Mouse (Mus musculus) layer of hippocampus, adult 8-10 months (tissue): ENCODE data around the gene Isyna1. TPM values are rescaled to one million over a fixed set of nuclear protein-coding genes. Genes with fewer than 3 reads are reported as not detected.
"Not testable (repeated sequence)": the region's sequence is repeated elsewhere in the genome, so short reads cannot be mapped to it uniquely, and the experiment has no call there.

Experiments
- DNase-seq, 2 experiments: peaks; one replicate each; pipeline ENCODE4 v3.0.0; 2022; ENCODE audit warnings: low spot score in 2 of 2
- total RNA-seq, 4 experiments: library from RNA; stranded (reverse); gene quantifications; 2 replicates each; pipeline ENCODE4 v1.2.4; 2022

The Isyna1 gene
- total RNA-seq, 4 experiments from 2014 or later = 42.8 to 55.9 (median 51.8) TPM

DNA sequence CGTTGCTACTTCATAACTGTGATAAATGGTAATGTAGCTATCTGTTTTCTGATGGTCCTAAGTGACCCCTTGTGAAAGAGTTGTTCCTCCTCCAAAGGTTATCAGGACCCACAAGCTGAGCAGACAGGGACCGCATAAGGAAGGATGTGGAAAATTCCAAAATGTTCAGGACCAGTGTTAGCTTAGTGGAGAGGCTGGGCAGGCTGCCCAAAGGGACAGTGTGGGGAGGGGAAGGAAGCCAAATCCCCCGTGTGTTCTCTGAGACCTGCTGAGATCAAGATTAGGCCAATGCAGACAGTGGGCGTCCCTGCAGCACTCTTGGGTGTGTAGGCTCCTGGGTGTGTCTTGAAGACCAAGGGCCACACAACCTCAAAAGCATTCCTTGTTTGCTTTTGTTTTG lies 19.3 kb upstream of the Isyna1 start:
- DNase-seq = no peak

DNA sequence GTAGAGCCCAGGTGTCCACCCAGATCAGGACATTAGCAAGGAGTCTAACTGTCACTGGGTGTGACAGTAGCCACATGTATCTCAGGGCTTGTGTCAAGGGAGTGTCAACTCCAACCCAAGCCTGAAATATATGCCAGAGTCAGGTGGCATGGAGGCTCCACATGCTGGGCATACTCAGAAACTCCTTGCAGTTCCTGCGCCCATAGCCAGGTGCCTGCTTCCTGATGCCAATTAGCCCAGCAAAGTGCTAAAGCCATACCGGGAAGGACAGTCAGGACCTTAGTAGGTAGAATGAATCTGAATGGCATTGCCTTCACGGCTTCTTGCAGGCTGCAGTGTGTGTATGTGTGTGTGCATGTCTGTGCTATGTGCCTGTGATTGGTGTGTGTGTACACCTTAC lies 17.0 kb upstream of the Isyna1 start:
- no peak for DNase-seq

DNA sequence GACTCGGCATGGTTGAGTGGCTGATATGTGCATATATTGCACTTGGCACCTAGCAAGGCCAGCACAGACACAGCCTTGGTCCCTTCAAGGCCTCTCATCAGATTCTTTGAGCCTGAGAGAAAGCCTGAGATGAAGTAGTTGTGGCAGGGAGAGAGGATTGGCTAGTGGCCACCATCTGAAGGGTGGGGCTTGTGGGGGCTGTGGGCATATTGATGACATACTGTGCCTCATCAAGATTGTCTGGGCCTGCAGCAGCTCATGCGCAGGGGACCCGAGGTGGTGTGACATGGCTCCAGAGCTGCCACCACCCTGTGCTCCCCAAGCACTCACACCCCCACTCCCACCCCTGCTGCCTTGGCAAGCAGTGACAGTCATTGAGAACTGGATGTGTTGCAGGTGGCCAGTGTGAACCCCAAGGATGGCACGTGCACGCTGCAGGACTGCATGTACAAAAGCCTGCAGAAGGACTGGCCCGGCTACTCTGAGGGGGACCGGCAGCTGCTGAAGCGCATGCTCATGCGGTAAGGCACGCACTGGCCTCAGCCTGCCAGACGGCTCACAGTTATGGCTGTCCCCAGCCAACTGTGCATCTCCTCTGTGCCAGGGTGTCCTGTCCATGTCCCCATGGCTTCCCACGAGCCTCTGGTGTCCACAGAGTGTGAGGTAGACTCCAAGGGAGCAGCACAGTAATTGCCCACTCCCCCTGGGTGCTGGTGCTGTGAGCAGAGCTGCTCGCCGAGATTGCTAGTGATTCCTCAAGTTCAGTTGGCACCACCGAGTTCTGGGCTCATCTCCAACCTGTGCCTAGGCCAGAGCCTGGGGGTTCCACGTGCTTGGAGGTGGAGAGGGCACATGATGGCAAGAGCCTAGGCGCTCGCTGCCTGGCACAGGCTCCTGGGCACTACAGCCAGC lies 10.4 kb upstream of the Isyna1 start:
- no peak for DNase-seq

DNA sequence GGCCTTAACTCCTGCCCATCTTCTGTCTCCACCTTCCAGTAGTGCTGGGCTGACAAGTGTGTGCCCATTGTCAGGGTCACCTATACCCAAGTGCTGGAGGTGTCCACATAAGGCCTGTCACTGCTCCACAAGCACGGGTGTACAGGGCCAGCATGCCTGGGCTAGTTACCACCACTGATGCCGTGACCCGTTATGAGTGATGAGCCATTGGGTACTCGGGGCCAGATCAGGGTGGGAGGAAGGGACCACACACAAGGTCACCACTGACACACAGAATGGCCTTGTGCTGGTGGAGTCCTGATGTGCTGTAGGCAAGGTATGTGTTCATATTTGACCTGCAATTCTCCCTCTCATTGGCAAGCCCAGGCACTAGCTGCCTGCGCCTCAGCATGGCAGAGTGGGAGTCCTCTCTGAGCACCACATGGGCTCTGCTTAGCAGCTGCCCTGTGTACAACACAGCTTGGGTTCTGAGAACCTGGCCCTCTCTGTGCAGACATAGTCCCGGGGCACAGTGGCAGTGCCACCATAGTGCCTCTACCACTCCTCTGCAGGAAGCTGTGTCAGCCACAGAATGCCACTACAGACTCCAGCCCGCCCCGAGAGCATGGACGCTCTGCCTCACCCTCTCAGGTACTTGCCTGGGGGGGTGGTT lies 9.4 kb upstream of the Isyna1 start:
- DNase-seq = no peak

DNA sequence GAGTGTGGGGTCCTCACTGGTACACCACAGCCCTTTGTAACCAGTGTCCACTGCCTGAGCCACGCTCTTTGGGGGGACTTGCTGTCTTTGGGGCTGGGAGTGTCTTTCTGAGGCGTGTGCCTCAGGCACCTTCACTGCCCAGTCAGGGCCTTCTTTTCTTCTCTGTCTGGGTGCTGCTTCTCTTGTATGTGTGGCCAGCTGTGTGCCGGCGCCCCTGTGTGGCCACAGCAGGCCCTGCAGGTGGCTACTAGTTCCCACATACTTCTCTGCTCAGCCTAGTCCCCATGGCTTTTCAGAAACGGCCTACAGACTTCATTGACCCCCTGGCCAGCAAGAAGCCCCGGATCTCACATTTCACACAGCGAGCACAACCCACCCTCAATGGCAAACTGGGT lies 8.9 kb upstream of the Isyna1 start:
- DNase-seq = no peak

DNA sequence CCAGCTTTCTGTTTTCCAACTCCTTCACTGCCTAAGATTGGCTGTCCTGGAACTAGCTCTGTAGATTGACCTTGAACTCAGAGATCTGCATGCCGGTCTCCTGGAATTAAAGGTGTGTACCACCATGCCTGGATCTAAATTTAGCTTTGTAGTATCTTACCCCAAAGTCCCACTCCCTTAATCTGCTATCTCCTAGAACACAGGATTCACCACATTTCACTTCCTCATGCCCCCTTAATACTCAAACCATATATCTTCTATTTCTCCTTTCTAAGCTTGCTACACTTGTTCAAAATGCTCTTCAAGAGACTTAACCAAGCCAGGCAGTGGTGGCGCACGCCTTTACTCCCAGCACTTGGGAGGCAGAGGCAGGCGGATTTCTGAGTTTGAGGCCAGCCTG lies 6.2 kb upstream of the Isyna1 start:
- not testable (repeated sequence) for DNase-seq

DNA sequence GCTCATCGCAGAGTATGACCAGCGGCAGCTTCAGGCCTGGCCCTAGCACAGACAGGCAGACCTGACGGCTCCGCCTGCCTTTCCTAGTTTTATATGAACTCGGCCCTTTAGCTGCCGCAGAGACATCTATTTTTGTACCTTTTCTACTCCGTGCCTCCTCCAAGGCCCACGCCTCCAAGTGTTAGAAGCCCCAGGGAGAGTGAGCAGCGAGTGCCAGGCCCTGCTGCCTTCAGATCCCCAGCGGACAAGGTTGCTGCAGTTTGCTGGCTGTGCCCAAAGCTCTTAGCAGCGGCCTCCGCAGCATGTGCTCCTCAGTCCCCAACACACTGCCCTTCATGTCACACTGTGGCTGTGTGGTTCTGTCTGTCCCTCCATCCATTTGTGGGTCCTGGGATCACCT lies 2.6 kb upstream of the Isyna1 start:
- DNase-seq = no peak

DNA sequence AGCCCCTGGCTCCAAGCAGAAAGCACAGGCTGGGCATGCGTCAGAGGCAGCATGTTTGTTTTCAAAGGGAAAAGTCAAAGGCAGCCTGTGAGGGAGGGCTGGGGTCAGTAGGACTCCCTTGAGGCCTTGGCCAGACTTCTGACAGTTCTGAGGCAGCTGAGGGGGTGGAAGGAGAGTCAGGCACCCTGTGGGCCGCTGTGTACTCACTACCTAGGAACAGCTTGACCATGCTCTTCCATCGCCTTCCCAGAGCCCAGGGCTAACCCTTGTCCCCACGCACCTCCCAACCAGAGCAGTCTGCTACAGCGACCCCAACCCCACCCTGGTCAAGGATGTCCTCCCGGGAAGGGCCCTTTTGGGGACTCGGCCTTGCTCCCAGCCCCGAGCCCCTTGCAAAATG lies 1.0 kb upstream of the Isyna1 start:
- no peak for DNase-seq

DNA sequence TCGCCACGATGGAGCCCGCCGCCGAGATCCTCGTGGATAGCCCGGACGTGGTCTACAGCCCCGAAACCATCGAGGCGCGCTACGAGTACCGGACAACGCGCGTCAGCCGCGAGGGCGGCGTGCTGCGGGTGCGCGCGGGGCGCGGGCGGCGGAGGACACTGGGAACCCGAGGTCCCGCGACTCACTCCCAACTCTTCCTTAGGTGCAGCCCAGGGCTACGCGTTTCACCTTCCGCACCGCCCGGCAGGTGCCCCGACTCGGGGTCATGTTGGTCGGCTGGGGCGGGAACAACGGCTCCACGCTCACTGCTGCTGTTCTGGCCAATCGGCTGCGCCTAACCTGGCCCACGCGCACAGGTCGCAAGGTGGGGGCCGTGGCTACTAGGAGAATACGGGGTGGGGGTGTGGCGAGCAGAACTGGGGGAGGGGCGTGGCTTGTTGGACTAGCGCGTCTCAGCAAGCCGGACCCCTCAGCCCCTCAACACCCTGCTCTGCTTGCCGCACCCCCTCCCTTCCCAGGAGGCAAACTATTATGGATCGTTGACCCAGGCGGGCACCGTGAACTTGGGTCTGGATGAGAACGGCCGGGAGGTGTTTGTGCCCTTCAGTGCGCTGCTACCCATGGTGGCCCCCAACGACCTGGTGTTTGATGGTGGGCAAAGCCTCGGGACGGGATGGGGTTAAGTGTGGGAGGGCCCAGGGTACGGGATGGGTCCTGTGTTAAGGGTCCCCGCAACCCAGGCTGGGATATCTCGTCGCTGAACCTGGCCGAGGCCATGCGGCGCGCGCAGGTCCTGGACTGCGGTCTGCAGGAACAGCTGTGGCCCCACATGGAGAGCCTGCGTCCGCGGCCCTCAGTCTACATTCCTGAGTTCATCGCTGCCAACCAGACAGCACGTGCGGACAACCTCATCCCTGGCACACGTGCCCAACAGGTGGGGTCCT lies 720 bp downstream of the Isyna1 start:
- no peak for DNase-seq

DNA sequence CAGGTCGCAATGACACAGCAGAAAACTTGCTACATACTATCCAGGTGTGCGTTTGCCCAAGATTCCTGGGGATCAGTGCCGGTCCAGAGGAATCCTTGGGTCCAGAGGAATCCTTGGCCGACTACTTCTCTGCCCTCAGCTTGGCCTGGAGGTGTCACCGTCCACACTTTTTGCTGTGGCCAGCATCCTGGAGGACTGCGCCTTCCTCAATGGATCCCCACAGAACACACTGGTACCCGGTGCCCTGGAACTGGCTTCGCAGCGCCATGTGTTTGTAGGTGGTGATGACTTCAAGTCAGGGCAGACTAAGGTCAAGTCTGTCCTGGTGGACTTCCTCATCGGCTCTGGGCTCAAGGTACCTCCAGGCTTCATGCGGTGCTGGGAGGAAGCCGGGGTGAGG lies 1.6 kb downstream of the Isyna1 start:
- no peak for DNase-seq

DNA sequence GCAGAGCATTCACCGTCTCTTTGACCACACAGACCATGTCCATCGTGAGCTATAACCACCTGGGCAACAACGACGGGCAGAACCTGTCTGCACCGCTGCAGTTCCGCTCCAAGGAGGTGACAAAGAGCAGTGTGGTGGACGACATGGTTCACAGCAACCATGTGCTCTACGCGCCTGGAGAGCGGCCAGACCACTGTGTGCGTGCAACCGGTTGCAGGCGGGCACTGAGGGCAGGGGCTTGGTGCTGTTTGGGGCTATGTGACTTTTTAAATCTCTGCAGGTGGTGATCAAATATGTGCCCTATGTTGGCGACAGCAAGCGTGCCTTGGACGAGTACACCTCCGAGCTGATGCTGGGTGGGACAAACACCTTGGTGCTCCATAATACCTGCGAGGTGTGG lies 2.0 kb downstream of the Isyna1 start:
- no peak for DNase-seq

DNA sequence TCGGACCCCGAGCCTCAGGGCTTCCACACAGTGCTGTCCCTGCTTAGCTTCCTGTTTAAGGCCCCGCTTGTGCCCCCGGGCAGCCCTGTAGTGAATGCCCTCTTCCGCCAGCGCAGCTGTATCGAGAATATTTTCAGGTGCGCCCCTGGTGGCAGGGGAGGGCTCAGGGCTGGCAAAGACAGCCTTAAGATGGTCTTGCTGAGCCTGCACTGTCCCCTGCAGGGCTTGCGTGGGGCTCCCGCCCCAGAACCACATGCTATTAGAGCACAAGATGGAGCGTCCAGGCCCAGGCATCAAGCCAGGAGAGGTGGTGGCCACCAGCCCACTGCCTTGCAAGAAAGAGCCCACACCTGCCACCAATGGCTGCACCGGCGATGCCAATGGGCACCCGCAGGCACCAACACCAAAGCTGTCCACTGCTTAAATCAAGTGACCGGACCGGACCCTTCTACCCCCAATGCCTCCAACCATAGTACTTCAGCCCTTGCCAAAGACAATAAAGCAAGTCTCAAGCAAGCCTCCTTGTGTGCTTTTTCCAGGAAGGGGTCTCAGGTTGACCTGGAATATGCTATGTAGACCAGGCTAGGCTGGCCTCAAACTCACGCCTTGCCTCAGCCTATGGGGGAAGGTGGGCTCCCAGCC lies 2.7 kb downstream of the Isyna1 start:
- no peak for DNase-seq

DNA sequence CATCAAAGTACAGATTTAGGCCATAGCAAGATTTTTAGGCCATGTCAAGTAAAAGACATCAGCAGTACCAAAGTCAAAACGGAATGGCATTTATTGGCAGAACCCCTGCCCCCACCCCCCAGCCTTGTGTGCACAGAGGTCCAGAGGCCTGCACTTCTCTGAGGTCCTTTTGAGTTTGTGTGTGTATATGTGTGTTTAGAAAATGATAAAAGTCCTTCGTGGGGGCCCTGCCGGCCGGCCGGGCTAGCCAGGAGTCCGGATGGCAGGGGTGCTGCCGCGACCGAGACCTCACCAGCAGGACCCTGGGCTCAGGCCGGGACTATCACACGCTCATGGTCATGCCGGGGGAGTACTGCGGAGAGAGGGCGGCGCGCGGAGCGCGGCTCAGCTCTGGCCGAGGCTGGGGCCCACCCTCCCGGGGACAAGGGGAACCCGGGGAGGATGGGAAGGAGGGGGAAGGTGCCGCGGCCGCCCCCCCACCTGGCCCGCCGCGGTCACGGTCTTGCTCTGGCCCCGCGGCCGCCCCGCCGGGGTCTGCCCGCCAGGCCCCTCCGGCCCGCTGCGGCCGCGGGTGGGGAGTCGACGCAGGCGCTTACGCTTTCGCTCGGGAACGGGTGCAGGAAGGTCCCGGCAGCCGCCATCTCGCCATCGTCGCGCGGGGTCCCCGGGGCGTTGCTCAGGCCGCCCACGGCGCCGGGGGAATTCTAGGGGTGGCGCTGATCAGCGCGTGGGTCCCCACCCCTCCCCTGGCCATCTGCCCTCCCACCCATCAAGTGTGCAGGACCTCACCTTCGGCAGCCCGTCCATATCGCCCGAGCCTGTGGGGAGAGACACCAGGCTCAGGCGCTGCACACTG lies 3.5 kb downstream of the Isyna1 start:
- DNase-seq = no peak

DNA sequence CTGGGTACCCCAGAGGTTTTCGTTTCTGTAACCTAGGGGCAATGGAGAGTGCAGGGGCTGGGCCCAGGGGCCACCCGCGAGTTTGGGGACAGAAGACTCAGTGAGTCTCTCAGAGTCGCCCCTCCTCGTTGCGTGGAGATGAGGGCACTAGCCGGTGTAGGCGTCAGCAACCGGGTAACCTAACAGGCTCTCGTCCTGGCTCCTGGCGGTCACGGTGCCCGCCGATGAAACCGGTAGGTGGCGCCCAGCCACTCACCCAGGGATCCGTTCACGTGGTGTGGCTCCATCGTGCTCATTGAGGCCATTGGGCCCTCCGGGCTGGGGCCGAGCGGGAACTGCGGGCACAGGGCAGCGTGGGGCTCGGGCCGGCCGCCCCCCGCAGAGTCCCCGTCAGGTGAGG lies 4.1 kb downstream of the Isyna1 start:
- DNase-seq = peak; percentile 77 to 85

DNA sequence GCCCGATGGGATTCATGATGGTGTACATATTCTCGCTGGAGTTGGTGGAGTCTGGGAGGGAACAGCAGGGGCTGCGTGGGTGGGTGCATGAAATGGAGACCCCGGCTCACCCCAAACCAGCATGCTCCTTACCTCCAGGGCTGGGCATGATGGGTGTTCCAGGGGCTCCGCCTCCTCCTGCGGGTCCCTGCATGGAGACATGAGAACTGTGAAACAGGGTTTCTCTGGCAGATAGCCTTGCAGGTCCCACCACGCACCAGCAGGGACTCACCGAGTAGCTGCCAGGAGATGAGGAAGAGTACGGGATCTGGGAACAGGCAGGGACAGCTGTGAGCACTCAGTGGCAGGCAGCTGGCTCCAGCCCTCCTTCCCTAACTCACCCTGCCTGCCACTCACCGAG lies 4.5 kb downstream of the Isyna1 start:
- DNase-seq = no peak

DNA sequence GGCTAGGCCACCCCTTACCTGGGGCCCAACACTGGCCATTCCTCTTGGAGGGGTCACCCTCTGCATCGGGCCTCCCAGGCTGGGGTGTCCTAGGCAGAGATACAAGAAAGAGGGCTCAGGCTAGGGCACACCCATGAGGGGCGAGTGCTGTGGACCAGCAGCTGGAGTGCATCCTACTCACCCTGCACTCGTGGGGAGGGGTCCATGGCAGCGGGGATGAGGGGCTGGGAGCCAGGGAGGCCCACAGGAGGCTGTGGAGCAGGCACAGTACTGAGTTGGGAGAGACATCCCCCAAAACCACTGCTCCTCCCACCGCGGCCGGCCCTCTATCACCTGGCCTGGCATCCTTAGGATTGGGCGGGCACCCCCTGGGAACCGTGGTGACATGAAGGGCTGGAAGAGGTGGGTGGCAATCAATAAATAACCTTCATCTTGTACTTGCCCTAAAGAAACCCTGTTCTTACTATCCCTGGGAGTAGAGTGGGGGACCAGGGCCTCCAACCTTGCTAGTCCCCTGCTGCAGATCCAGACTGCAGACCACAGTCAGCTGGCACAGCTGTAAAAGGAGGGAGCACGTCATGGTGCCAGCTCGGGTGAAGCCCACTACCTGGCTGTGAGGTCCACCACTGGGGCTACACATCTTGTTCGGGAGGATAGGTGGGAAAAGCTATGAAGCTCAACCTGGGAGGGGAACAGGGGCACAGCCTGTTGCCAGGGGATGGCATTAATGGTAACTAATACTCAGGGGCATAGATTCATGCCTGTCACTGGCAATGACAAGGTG lies 5.5 kb downstream of the Isyna1 start:
- no peak for DNase-seq

DNA sequence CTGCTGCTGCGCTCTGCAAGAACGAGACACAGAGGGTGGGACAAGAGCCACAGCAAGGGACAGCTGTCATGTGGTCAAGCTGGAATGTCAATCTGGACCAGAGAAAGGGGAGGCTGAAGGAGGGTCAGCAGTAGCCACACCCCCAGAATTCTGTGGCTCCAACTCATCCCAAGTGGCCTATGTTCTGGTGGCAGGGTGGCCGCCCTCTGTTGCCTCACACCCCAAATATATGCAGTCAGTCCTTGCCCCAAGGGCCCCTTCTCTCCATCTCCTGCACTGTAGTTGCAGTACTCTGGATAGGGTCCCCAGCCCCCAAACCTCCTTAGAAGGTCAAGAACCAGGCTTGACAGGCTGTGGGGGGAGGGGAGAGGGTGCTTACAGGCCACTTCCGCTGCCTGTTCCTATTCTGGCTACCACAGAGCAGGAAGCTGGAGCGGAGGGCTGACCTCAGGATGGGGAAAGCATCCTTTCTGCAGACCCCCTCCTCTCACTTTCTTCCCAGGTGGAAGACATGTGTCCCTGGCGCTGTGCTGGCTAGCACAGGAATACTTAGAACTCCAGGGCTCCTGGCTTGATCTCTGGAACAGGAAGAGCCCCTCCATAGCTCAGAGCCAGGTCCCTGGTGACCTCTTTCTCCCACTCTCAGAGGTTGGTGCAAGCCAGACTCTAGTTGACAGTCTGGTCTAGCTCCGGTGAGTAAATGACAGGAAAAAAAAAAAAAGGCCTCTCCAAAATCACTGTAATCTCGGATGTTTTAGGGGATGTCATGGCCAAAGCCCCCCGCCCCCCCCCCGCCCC lies 6.5 kb downstream of the Isyna1 start:
- DNase-seq = no peak

DNA sequence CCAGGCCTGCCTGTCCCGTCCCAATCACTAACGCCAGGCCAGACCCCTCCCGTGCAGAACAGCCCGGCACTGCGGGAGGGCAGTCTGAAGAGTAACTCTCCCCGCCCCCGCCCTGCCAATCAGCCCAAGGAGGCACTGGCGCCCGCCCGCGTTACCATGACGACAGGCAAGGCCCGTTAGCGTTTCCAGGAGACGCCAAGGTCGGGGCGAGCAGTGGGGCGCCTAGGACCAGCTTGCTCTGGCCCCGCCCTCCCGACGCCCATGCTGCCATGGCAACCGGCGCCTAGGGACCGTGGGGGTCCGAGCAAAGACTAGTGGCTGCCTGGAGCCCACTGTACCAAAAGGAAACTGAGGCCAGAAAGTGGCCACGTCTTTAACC lies 7.1 kb downstream of the Isyna1 start:
- peak; percentile 80 to 81 for DNase-seq
